Mouse (Mus musculus): ENCODE measurements around the gene Pfkfb2.
"Not testable (repeated sequence)": the region's sequence is repeated elsewhere in the genome, so short reads cannot be mapped to it uniquely, and the experiment has no call there.

Pfkfb2 gene

GRCm38 (mm10) chr1:130698601-130699000 is 30.5 kb downstream of the Pfkfb2 start:
- DNase-seq (ENCODE audit: low spot score in 2 of 2) = no peak

GRCm38 (mm10) chr1:130683905-130684304 is 45.1 kb downstream of the Pfkfb2 start:
- no peak for DNase-seq (ENCODE audit: low spot score in 2 of 2)

- DNase-seq (ENCODE audit: low spot score in 2 of 2) = no peak
Observed at GRCm38 (mm10) chr1:130681656-130682413, 47.2 kb downstream of the Pfkfb2 start.

- DNase-seq (ENCODE audit: low spot score in 2 of 2) = no peak
Observed at GRCm38 (mm10) chr1:130681075-130681474, 48.0 kb downstream of the Pfkfb2 start.

- DNase-seq (ENCODE audit: low spot score in 2 of 2) = no peak
Observed at GRCm38 (mm10) chr1:130678551-130678950, 50.5 kb downstream of the Pfkfb2 start.

- not testable (repeated sequence) for DNase-seq (ENCODE audit: low spot score in 2 of 2)
Observed at GRCm38 (mm10) chr1:130663576-130663975, 65.5 kb downstream of the Pfkfb2 start.

- no peak for DNase-seq (ENCODE audit: low spot score in 2 of 2)
Observed at GRCm38 (mm10) chr1:130661454-130661853, 67.6 kb downstream of the Pfkfb2 start, which contains the start of gene C4bp. TSS of gene C4bp (minus strand) at chr1:130661632.

GRCm38 (mm10) chr1:130659641-130660040 is 69.4 kb downstream of the Pfkfb2 start:
- DNase-seq (ENCODE audit: low spot score in 2 of 2) = not testable (repeated sequence)

GRCm38 (mm10) chr1:130644103-130644502 is 85.0 kb downstream of the Pfkfb2 start:
- no peak for DNase-seq (ENCODE audit: low spot score in 2 of 2)

- no peak for DNase-seq (ENCODE audit: low spot score in 2 of 2)
Observed at GRCm38 (mm10) chr1:130640967-130641366, 88.1 kb downstream of the Pfkfb2 start.

Data from cerebellum, postnatal 4 days (tissue).